In the genomic region with DNA sequence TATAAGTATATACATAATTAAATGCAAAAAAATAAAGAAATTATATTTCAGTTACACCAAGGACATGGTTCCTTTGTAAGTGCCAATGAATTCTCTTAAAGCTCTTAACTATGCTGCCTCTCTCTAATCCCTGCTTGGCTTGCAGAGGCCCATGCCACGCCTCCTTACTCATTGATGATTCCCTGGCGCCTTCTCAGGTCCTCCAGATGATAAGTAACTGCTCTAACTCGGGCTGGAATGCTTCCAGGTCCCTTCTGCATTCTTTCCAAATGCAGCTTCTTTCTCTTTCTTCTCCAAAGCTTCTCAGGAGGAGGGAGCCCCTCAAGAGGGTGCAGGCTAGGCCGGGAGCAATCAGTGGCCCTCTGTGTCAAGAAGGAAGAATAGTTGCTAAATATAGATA, we compare ENCODE assay signal across 23 mouse cellular contexts. TPM values are rescaled to one million over a fixed set of nuclear protein-coding genes. Genes with fewer than 3 reads are reported as not detected.
DNase-seq lines count a peak whose midpoint lies in the region; ATAC-seq and TF ChIP-seq lines count a peak whose summit lies in the region.
"Had no signal": no experiment of that assay in that cellular context is flagged by ENCODE, and none has a peak within 500 bp of the region (broad histone marks: within the 10 kb centered on the region; RNA-seq: fewer than 3 reads in every experiment).

No protein-coding gene starts in this region.

- no peaks in the 10 kb centered on the region for H3K4me1 ChIP-seq in lung, embryonic 14.5 days (ENCODE audit: insufficient read depth)
- peaks cover 27% of the 10 kb centered on the region for H3K4me1 ChIP-seq in limb, embryonic 10.5 days

- TF ChIP-seq POLR2A in brain, embryonic 14.5 days (IDR thresholded peaks at IDR 0.05; ENCODE audit: borderline replicate concordance, extremely low read depth, insufficient read depth, insufficient read length, poor library complexity, severe bottlenecking), result no peak

- 44% methylated on average over 4 of the region's 4 CpGs for WGBS in lung, embryonic 14.5 days
- WGBS in limb, embryonic 10.5 days, result 59% methylated on average over 4 of the region's 4 CpGs

- no peak overlapping the region for H3K4me3 ChIP-seq in gastrocnemius, adult 2 months
- H3K4me3 ChIP-seq in lung, embryonic 14.5 days (ENCODE audit: low read depth, low read length), result no peak overlapping the region
- H3K4me3 ChIP-seq in limb, embryonic 10.5 days, result no peak overlapping the region
- H3K4me3 ChIP-seq: heart, embryonic 12.5 days; liver, embryonic 15.5 days; midbrain, embryonic 12.5 days had no signal

- TF ChIP-seq CTCF in gastrocnemius, adult 2 months (IDR thresholded peaks at IDR 0.05), result no peak
- no peak for TF ChIP-seq CTCF in lung, embryonic 14.5 days (IDR thresholded peaks at IDR 0.05; ENCODE audit: low read depth)
- TF ChIP-seq CTCF in brain, embryonic 14.5 days (IDR thresholded peaks at IDR 0.05; ENCODE audit: borderline replicate concordance, extremely low read depth, insufficient read depth, insufficient read length), result no peak

- DNase-seq in gastrocnemius, adult 2 months, result no peak
- DNase-seq in gastrocnemius, postnatal 4 days (ENCODE audit: low spot score in 2 of 2), result no peak
- peak; percentile 57 for DNase-seq in lung, embryonic 14.5 days
- no peak for DNase-seq in lung, postnatal 4 days
- peak; percentile 16 for DNase-seq in brain, embryonic 14.5 days (ENCODE audit: low read depth)
- peak; percentile 52 for DNase-seq in kidney, postnatal 14 days
- no peak for DNase-seq in limb, embryonic 10.5 days (ENCODE audit: low spot score)
- DNase-seq: adrenal gland, postnatal 10 days; gastrocnemius, postnatal 14 days; heart, postnatal 10 days; liver; lung, postnatal 10 days; right cerebral cortex, postnatal 14 days; thymus, adult 2 months; thymus, postnatal 4 days had no signal

- no peak for ATAC-seq in lung, embryonic 14.5 days (ENCODE audit: insufficient read depth)
- ATAC-seq: forebrain, embryonic 16.5 days; hindbrain, postnatal 0 days; intestine, embryonic 16.5 days had no signal

- 0 out of 2 replicates have a peak overlapping the region, but pooled peaks have one; percentile 3 for H3K27ac ChIP-seq in gastrocnemius, adult 2 months
- no peak overlapping the region for H3K27ac ChIP-seq in lung, embryonic 14.5 days (ENCODE audit: low read depth)
- H3K27ac ChIP-seq in limb, embryonic 10.5 days, result no peak overlapping the region
- H3K27ac ChIP-seq: forebrain, embryonic 10.5 days; liver, embryonic 15.5 days; midbrain, embryonic 12.5 days; stomach, postnatal 0 days had no signal

- no peaks in the 10 kb centered on the region for H3K9me3 ChIP-seq in lung, embryonic 14.5 days (ENCODE audit: low read depth, low read length)
- no peaks in the 10 kb centered on the region for H3K9me3 ChIP-seq in limb, embryonic 10.5 days (replicated peaks)
- H3K9me3 ChIP-seq: forebrain, embryonic 10.5 days; heart, embryonic 12.5 days; liver, embryonic 15.5 days; midbrain, embryonic 12.5 days had no signal

- H3K27me3 ChIP-seq in lung, embryonic 14.5 days (ENCODE audit: insufficient read depth, low read length), result no peaks in the 10 kb centered on the region
- no peaks in the 10 kb centered on the region for H3K27me3 ChIP-seq in limb, embryonic 10.5 days (ENCODE audit: low read depth, poor library complexity, severe bottlenecking)
- H3K27me3 ChIP-seq: heart, embryonic 12.5 days had no signal

- H3K4me2 ChIP-seq in lung, embryonic 14.5 days, result no peak overlapping the region

- intact Hi-C loops in gastrocnemius, adult 2 months (cut with DNase I), result no loop called here

- peaks cover 15% of the 10 kb centered on the region for H3K36me3 ChIP-seq in lung, embryonic 14.5 days (ENCODE audit: insufficient read depth)
- peaks cover 13% of the 10 kb centered on the region for H3K36me3 ChIP-seq in limb, embryonic 10.5 days
- H3K36me3 ChIP-seq: liver, embryonic 15.5 days had no signal

- no peak overlapping the region for H3K9ac ChIP-seq in lung, embryonic 14.5 days
- H3K9ac ChIP-seq: liver, embryonic 15.5 days; midbrain, embryonic 12.5 days had no signal

RNA-seq across cellular contexts. Expression of a gene that starts 1.7 kb away (rescaled TPM):
- total RNA-seq in gastrocnemius, adult 2 months (2021), result 10 to 100 TPM; 39.6 to 44.9 TPM
- 10 to 100 TPM; 18.1 to 20.3 TPM for total RNA-seq in gastrocnemius, postnatal 4 days (2021)
- polyA plus RNA-seq in lung, embryonic 14.5 days (2014; fragmentation: Nextera tagmentation; extraction: Ambion mirVana), result 15.3 and 16.2 TPM in 2 replicates
- polyA plus RNA-seq in brain, embryonic 14.5 days (2012; rRNA removed), result 17.7 and 25.2 TPM in 2 replicates
- 8.9 and 11.6 TPM in 2 replicates for polyA plus RNA-seq in limb, embryonic 10.5 days (2016; fragmentation: Nextera tagmentation; extraction: Ambion mirVana)

RNA-seq across cellular contexts. Expression of a gene that starts 10.4 kb away (rescaled TPM):
- 1 to 10 TPM; 3.8 to 5.7 TPM for total RNA-seq in gastrocnemius, adult 2 months (2021)
- 1 to 10 TPM; 2.0 to 3.0 TPM for total RNA-seq in gastrocnemius, postnatal 4 days (2021)
- polyA plus RNA-seq in lung, embryonic 14.5 days (2014; fragmentation: Nextera tagmentation; extraction: Ambion mirVana), result 1.1 and 1.5 TPM in 2 replicates
- polyA plus RNA-seq in brain, embryonic 14.5 days (2012; rRNA removed), result 0.61 and 0.72 TPM in 2 replicates
- polyA plus RNA-seq in limb, embryonic 10.5 days (2016; fragmentation: Nextera tagmentation; extraction: Ambion mirVana), result 1.1 and 1.2 TPM in 2 replicates

RNA-seq across cellular contexts. Expression of a gene that starts 10.8 kb away (rescaled TPM):
- total RNA-seq in gastrocnemius, adult 2 months (2021), result 100 to 1,000 TPM; 579 to 631 TPM
- 100 to 1,000 TPM; 162 to 166 TPM for total RNA-seq in gastrocnemius, postnatal 4 days (2021)
- 12.4 and 13.7 TPM in 2 replicates for polyA plus RNA-seq in lung, embryonic 14.5 days (2014; fragmentation: Nextera tagmentation; extraction: Ambion mirVana)
- 15.7 and 23.0 TPM in 2 replicates for polyA plus RNA-seq in brain, embryonic 14.5 days (2012; rRNA removed)
- 2.0 and 2.2 TPM in 2 replicates for polyA plus RNA-seq in limb, embryonic 10.5 days (2016; fragmentation: Nextera tagmentation; extraction: Ambion mirVana)

RNA-seq across cellular contexts. Expression of a gene that starts 20.4 kb away (rescaled TPM):
- total RNA-seq in gastrocnemius, adult 2 months (2021), result 10 to 100 TPM; 86.3 to 86.4 TPM
- total RNA-seq in gastrocnemius, postnatal 4 days (2021), result 100 to 1,000 TPM; 119 to 129 TPM
- polyA plus RNA-seq in lung, embryonic 14.5 days (2014; fragmentation: Nextera tagmentation; extraction: Ambion mirVana), result 141 and 167 TPM in 2 replicates
- polyA plus RNA-seq in brain, embryonic 14.5 days (2012; rRNA removed), result 56.3 and 76.0 TPM in 2 replicates
- 182 and 196 TPM in 2 replicates for polyA plus RNA-seq in limb, embryonic 10.5 days (2016; fragmentation: Nextera tagmentation; extraction: Ambion mirVana)

RNA-seq across cellular contexts. Expression of a gene that starts 32.6 kb away (rescaled TPM):
- total RNA-seq in gastrocnemius, adult 2 months (2021), result 1,000 to 10,000 TPM; 7,153 to 7,488 TPM
- total RNA-seq in gastrocnemius, postnatal 4 days (2021), result 1,000 to 10,000 TPM; 4,042 to 4,361 TPM
- 12.7 and 19.6 TPM in 2 replicates for polyA plus RNA-seq in lung, embryonic 14.5 days (2014; fragmentation: Nextera tagmentation; extraction: Ambion mirVana)
- 23.0 and 24.1 TPM in 2 replicates for polyA plus RNA-seq in brain, embryonic 14.5 days (2012; rRNA removed)
- polyA plus RNA-seq in limb, embryonic 10.5 days (2016; fragmentation: Nextera tagmentation; extraction: Ambion mirVana), result 67.8 and 75.6 TPM in 2 replicates

Comparison
In these comparisons a context has a peak if more than half of its experiments do, and no peak if none do; other contexts are left out.
1. DNase-seq: peak in lung, embryonic 14.5 days (single experiment), brain, embryonic 14.5 days (single experiment) and kidney, postnatal 14 days (single experiment); none in gastrocnemius, adult 2 months (single experiment), gastrocnemius, postnatal 4 days (0 of 2), lung, postnatal 4 days (0 of 2) and limb, embryonic 10.5 days (single experiment).